Mouse (Mus musculus) cortical plate, adult 2 months (tissue): ENCODE results near the gene Eps15l1. TPM values are rescaled to one million over a fixed set of nuclear protein-coding genes. Genes with fewer than 3 reads are reported as not detected.
A peak's percentile ranks its signal among the peaks of the same experiment; 100 is the strongest.

ENCODE experiments used
- H3K27ac ChIP-seq: fragments of 200-500 bp; 2 replicates; pipeline ENCODE4 v1.5.1; 2012; ENCODE audit warnings: low read length, control low read depth, inconsistent platforms; ENCODE audit not compliant: insufficient read depth
- H3K4me1 ChIP-seq: fragments of 200-500 bp; 2 replicates; pipeline ENCODE4 v1.6.1; 2011; ENCODE audit warnings: low read length; ENCODE audit not compliant: control insufficient read depth, insufficient read depth
- H3K4me3 ChIP-seq: fragments of 200-500 bp; 2 replicates; pipeline ENCODE4 v1.5.1; 2011; ENCODE audit warnings: mild to moderate bottlenecking, low read length, control low read depth; ENCODE audit not compliant: insufficient read depth
- CTCF ChIP-seq: fragments of 200-500 bp; IDR thresholded peaks from 2 replicates; pipeline ENCODE4 v1.5.1; 2011; ENCODE audit warnings: mild to moderate bottlenecking, control low read depth, low read length; ENCODE audit not compliant: insufficient read depth; ENCODE audit errors: extremely low read depth
- POLR2A ChIP-seq: fragments of 200-500 bp; IDR thresholded peaks from 2 replicates; pipeline ENCODE4 v1.6.1; 2011; ENCODE audit warnings: mild to moderate bottlenecking, low read length, control low read depth; ENCODE audit not compliant: insufficient read depth; ENCODE audit errors: extremely low read depth
- polyA plus RNA-seq: library from polyadenylated mRNA; depleted of rRNA; stranded (reverse); fragments of >200 nt; gene quantifications from 2 replicates; pipeline ENCODE4 v1.2.3, GENCODE M21; 2012

Eps15l1 gene
- polyA plus RNA-seq, 1 experiment: 71.4 TPM

DNA sequence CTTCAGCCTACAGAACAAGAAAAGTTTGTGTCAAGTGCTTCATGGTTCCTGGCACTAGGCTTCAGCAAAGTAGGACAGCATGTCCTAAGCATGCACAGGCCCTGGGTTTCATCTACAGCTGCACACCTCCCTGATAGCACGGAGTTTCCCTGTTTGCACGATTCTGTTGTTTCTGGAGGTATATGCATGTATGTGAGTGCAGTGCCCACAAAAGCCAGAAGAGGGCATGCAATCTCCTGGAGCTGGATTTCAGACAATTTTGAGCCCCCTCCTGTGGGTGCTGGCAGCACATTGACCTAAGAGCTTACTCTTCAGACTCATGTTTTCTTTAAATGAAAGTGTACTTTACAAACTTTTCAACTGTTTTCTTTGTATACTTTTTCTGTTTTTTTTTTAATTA is 32.6 kb upstream of the Eps15l1 start:
- Histone ChIP-seq H3K4me1 (no peaks in the 10 kb centered on the region), H3K4me3 (no peak overlapping the region), H3K27ac (no peak overlapping the region)
- TF ChIP-seq POLR2A (no peak), CTCF (no peak)

DNA sequence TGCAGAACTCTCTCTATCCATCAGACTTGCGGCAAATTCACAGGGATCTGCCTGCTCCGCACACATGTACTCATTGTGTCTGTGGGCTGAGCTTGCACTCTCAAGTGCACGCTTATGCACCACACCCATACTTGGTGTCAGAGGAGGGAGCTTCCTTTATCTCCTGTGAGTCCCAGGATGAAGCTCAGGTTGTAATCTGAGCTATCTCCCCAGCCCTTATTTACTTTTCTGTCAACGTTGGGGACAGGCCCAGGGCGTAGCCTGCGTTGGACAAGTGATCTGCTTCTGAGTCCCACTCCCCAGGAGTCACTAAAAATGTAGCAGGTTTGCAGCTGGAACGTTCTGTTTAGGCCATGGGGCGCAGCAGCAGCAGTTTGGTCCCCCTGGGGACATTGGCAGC is 30.3 kb upstream of the Eps15l1 start:
- no peaks in the 10 kb centered on the region for H3K4me1 ChIP-seq
- TF ChIP-seq POLR2A (no peak), CTCF (no peak)
- H3K4me3 ChIP-seq: no peak overlapping the region
- H3K27ac ChIP-seq: no peak overlapping the region

DNA sequence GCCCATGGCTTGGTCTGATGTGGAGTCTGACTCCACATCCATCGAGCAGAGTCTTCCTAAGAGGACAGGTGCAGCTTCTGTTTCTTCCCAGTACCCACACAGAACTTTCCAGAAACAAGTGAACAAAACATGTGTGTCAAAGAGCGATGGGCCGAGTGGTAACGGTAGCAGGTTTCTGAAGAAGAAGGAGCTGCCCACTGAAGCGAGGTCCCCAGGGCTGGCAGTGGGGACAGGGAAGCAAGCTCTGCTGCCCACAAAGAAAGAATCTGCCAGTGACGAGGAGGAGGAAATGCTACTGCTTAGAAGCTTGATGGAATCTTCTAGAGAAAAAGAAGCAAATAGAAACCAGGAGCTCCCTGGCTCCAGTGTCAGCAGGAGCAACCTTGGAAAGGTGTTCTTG is 23.8 kb upstream of the Eps15l1 start:
- TF ChIP-seq POLR2A (no peak), CTCF (no peak)
- no peak overlapping the region for H3K27ac ChIP-seq
- H3K4me1 ChIP-seq: no peaks in the 10 kb centered on the region
- H3K4me3 ChIP-seq: no peak overlapping the region

DNA sequence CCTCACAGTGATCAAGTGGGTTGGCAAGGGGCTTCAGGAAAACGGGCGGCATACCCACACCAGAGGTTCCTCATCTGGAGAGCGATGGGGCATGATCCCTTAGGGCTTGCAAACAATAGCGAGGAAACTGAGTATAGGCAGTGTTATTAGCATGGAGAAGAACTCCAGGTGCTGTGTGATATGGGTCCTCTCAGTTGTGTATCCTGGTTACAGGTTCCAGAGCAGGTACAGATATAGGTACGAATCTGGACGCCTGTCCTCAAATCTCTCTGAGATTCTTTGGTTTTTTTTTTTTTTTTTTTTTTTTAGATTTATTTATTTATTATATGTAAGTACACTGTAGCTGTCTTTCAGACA is 22.7 kb upstream of the Eps15l1 start:
- peak overlapping the region; percentile 39 for H3K4me3 ChIP-seq
- no peaks in the 10 kb centered on the region for H3K4me1 ChIP-seq
- TF ChIP-seq CTCF (no peak), POLR2A (no peak)
- no peak overlapping the region for H3K27ac ChIP-seq

DNA sequence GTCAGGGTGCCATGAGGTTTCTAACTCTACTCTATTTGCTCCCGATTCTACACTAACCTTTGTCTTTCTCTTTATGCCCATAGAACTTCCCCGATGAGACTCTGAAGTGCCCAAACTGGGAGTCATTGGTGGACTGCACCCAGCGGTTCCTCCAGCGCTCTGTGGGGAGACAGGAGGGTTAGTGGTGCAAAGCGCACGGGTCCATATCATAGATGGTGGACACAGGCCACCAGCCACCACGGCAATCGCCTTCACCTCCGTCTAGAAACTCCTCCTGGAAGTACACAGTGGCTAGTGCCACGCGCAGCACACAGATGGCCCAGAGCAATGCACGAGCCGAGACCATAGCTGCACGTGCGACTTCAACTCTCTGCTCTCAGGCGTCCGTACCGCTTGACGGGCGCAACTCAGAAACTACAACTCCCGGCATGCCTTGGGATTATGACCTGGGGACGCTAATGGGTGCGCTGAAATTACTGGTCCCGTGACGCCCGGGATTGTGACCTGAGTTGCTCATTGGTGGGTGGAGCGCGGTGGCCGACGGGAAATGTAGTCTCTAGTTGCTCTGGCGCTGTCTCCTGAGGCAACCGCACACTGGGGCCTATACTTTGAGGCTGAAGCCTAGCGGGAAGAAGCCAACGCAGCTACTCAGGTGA is 22.2 kb upstream of the Eps15l1 start, which contains the start of the genes Calr3 and 1700030K09Rik:
TSS of gene Calr3 (minus strand) at position 533 of the 656 bp plus-strand sequence.
TSS of gene 1700030K09Rik (plus strand) at position 543 of the 656 bp plus-strand sequence.
- TF ChIP-seq POLR2A: peak; percentile 56; the same call in 1 of the 2 replicates
- no peak for TF ChIP-seq CTCF
- Histone ChIP-seq H3K27ac (no peak within 1 kb of the TSS), H3K4me3 (peak within 1 kb of the TSS; percentile 39), H3K4me1 (no peaks in the 10 kb centered on the region)

DNA sequence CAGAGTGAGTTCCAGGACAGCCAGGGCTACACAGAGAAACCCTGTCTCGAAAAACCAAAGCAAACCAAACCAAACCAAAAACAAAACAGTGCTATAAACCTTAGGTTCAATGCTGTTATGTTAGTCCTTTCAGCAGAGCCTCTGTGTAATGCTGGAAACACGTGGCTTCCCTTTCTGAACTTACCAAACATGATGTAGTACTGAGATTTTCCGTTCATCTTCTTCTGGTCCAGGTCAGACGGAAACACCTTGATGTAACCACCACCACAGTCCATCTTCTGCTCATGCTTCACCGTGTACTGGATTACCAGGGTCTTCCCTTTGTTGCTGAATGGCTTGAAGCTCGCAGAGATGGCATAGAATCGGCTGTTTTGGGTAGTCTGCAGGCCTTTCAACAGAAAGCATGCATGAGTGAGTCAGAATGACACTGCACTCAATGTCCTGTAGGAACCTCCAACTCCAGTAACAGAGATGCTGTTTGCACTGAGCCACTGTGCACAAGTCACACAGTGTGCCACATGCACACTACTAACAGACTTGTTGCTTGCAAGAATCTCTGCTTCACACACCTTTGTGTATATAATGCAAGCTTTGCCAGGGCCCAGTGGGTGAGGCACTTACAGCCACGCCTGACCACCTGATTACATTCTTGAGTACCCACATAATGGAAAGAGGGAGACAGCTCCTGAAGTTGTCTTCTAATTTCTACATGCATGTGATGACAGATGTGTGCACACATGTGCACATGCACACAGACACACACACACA is 17.2 kb upstream of the Eps15l1 start:
- H3K4me3 ChIP-seq: no peak overlapping the region
- H3K27ac ChIP-seq: no peak overlapping the region
- TF ChIP-seq POLR2A (no peak), CTCF (no peak)
- no peaks in the 10 kb centered on the region for H3K4me1 ChIP-seq

DNA sequence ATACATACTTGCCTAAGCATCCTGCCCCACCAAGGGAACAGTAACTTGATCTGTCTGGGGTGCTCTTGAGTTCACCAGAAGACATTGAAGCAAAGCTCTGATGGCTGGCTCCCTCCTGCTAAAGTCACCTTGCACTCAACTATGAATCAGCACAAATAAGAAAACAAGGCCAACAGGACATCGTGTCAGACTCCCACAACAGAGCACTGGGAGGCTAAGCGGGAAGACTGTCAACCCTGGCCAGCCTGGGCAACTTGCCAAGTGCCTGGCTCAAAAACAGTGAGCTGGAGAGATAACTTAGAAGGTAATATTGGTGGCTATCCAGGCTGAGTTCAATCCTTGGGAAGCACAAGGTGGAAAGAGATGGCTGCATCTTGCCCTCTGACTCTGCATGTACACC is 13.7 kb upstream of the Eps15l1 start:
- Histone ChIP-seq H3K4me3 (no peak overlapping the region), H3K4me1 (no peaks in the 10 kb centered on the region), H3K27ac (no peak overlapping the region)
- TF ChIP-seq POLR2A (no peak), CTCF (no peak)

DNA sequence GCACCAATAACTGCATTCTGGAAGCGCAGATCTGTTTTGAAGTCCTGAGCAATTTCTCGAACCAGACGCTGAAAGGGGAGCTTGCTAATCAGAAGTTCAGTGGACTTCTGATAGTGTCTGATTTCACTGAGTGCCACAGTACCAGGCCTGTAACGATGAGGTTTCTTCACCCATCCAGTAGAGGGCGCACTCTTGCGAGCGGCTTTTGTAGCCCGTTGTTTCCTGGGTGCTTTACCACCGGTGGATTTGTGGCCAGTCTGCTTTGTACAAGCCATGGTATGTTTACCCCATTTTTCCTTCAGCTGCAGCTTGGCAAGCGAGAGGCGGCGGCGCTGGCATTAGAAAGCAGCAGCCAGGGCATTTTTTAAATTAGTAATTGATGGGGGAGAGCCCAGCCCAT is 8.4 kb upstream of the Eps15l1 start:
- H3K4me3 ChIP-seq: no peak overlapping the region
- no peaks in the 10 kb centered on the region for H3K4me1 ChIP-seq
- TF ChIP-seq CTCF (peak; percentile 26; the same call in 1 of the 2 replicates), POLR2A (no peak)
- H3K27ac ChIP-seq: no peak overlapping the region

DNA sequence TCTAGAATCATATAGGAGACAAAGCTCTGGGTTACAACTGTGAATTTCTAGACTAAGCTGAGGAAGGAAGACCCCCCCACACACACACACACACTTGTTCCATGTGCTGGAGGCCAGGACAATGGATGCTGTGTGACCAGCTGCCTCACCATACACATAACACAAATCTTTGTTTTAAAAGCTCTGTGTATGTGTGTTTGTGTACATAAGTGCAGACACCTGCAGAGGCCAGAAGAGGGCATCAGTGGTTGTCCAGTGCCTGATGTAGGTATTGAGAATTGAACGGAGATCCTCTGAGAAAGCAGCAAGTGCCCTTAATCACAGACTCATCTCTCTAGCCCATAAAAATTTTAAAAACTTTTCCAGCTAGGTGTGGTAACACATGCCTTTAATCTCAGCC is 1.7 kb upstream of the Eps15l1 start:
- Histone ChIP-seq H3K4me1 (peaks cover 11% of the 10 kb centered on the region), H3K4me3 (no peak overlapping the region), H3K27ac (no peak overlapping the region)
- no peak for TF ChIP-seq POLR2A
- 0 out of 2 replicates have a peak, but pooled peaks have one; percentile 14 for TF ChIP-seq CTCF
